Mouse (Mus musculus): Measurements from ENCODE around the gene Nsa2.

Gene Nsa2

DNA sequence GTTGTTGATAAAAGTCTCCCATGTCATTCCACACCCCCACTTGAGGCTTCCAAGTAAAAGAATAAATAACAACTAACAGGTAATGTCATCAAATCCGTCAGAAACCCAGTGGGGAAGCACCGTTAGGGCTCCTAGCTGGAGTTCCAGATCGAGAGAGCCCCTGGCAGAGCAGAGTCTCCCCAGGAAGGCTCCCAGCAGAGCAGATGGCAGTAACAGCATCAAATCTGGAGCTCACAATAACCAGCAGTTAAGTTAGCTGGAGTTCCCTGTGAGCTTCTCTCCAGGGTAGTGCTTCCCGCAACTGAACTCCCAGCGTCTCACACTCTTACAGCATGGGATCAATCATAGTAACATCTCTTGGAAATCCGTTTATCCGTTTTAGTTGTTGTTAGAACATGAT lies 32.7 kb downstream of the Nsa2 start:
- Histone ChIP-seq H3K4me3 (replicated peaks; ENCODE audit: low read length) (no peak overlapping the region), H3K27me3 (ENCODE audit: insufficient read depth, low read length) (no peaks in the 10 kb centered on the region)
- TF ChIP-seq POU5F1 (IDR thresholded peaks at IDR 0.05; ENCODE audit: borderline replicate concordance, low read length): no peak
- no peak for TF ChIP-seq CTCF (conservative IDR thresholded peaks at IDR 0.05; ENCODE audit: low read length)
- peak; percentile 59; the same call in 1 of the 2 replicates for TF ChIP-seq NANOG (IDR thresholded peaks at IDR 0.05; ENCODE audit: borderline replicate concordance, low read length)

DNA sequence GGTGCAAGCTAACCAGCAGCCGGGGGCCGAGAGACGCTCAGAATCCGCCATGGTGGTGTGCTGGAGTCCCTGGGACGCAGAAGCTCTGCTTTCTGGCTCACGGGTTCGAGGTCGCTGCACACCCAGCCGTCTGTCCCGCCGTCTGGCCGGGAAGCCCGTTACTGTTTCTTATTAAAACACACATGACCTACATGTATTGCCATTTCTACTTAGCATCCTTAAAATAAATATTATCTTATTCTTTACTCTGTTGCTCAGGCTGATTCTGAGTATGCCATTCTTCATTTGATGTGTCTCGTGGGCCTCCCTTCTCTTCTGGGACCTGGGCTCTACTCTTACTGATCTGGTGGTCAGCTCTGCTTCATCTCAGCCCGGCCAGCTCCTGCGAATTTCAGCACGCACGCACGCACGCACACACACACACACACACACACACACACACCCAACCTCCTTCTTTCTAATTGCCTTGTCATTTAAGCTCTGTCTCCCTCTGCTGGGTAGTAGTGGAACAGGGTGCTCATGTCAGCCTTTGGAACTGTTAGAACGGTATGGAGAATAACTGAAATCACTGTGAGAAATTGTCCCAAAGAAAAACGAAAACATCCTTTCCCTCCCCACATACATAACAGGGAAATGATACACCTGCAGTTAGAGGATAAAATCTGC lies 38.4 kb downstream of the Nsa2 start, which contains the start of gene Gm6169:
Gene Gm6169 (minus strand): TSS at position 51 of the 666 bp plus-strand sequence.
- peak; percentile 57 for TF ChIP-seq CTCF (conservative IDR thresholded peaks at IDR 0.05; ENCODE audit: low read length)
- no peak for TF ChIP-seq NANOG (IDR thresholded peaks at IDR 0.05; ENCODE audit: borderline replicate concordance, low read length)
- no peak within 1 kb of the TSS for H3K4me3 ChIP-seq (replicated peaks; ENCODE audit: low read length)

More for the DNA sequence above, 32.7 kb downstream of the Nsa2 start:
- Histone ChIP-seq H3K4me1 (replicated peaks; ENCODE audit: low read depth, low read length) (peaks cover 49% of the 10 kb centered on the region), H3K9me3 (ENCODE audit: low read length) (no peaks in the 10 kb centered on the region), H3K36me3 (ENCODE audit: insufficient read depth, low read length) (peaks cover 91% of the 10 kb centered on the region)

DNA sequence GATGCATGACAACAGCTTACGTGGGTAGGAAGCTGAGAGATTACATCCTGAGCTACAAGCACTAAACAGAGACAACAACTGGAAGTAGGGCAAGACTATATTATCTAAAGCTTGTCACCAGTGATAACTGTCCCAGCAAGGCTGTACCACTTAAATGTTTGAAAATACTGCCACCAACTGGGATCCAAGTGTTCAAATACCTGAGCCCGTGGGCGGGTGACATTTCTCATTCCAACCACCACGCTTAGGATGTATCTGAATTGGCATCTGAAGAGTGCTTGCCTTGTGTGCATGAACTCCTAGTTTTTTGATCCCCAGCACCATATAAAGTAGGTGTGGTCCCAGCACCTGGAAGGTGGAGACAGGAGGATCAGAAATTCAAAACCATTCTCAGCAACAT lies 42.0 kb downstream of the Nsa2 start:
- H3K4me1 ChIP-seq (replicated peaks; ENCODE audit: low read depth, low read length): peaks cover 75% of the 10 kb centered on the region
- peaks cover 84% of the 10 kb centered on the region for H3K36me3 ChIP-seq (ENCODE audit: insufficient read depth, low read length)
- H3K4me3 ChIP-seq (replicated peaks; ENCODE audit: low read length): no peak overlapping the region
- TF ChIP-seq POU5F1 (IDR thresholded peaks at IDR 0.05; ENCODE audit: borderline replicate concordance, low read length) (no peak), NANOG (IDR thresholded peaks at IDR 0.05; ENCODE audit: borderline replicate concordance, low read length) (no peak), CTCF (conservative IDR thresholded peaks at IDR 0.05; ENCODE audit: low read length) (no peak)
- H3K9me3 ChIP-seq (ENCODE audit: low read length): no peaks in the 10 kb centered on the region
- H3K27me3 ChIP-seq (ENCODE audit: insufficient read depth, low read length): no peaks in the 10 kb centered on the region

More for the DNA sequence above, 38.4 kb downstream of the Nsa2 start, which contains the start of gene Gm6169:
- Histone ChIP-seq H3K27me3 (ENCODE audit: insufficient read depth, low read length) (no peaks in the 10 kb centered on the region), H3K4me1 (replicated peaks; ENCODE audit: low read depth, low read length) (peaks cover 79% of the 10 kb centered on the region), H3K36me3 (ENCODE audit: insufficient read depth, low read length) (peaks cover 81% of the 10 kb centered on the region), H3K9me3 (ENCODE audit: low read length) (no peaks in the 10 kb centered on the region)

- no peaks in the 10 kb centered on the region for H3K9me3 ChIP-seq (ENCODE audit: low read length)
- no peaks in the 10 kb centered on the region for H3K27me3 ChIP-seq (ENCODE audit: insufficient read depth, low read length)
- peaks cover 76% of the 10 kb centered on the region for H3K4me1 ChIP-seq (replicated peaks; ENCODE audit: low read depth, low read length)
- peaks cover 58% of the 10 kb centered on the region for H3K36me3 ChIP-seq (ENCODE audit: insufficient read depth, low read length)
- no peak overlapping the region for H3K4me3 ChIP-seq (replicated peaks; ENCODE audit: low read length)
- TF ChIP-seq CTCF (conservative IDR thresholded peaks at IDR 0.05; ENCODE audit: low read length): no peak
- TF ChIP-seq POU5F1 (IDR thresholded peaks at IDR 0.05; ENCODE audit: borderline replicate concordance, low read length): no peak
- TF ChIP-seq NANOG (IDR thresholded peaks at IDR 0.05; ENCODE audit: borderline replicate concordance, low read length): no peak
Measured at GRCm38 (mm10) chr13:97088183-97088582, 49.6 kb downstream of the Nsa2 start.

- peaks cover 58% of the 10 kb centered on the region for H3K36me3 ChIP-seq (ENCODE audit: insufficient read depth, low read length)
- H3K27me3 ChIP-seq (ENCODE audit: insufficient read depth, low read length): no peaks in the 10 kb centered on the region
- TF ChIP-seq NANOG (IDR thresholded peaks at IDR 0.05; ENCODE audit: borderline replicate concordance, low read length) (no peak), CTCF (conservative IDR thresholded peaks at IDR 0.05; ENCODE audit: low read length) (no peak), POU5F1 (IDR thresholded peaks at IDR 0.05; ENCODE audit: borderline replicate concordance, low read length) (no peak)
- peaks cover 80% of the 10 kb centered on the region for H3K4me1 ChIP-seq (replicated peaks; ENCODE audit: low read depth, low read length)
- H3K9me3 ChIP-seq (ENCODE audit: low read length): no peaks in the 10 kb centered on the region
- H3K4me3 ChIP-seq (replicated peaks; ENCODE audit: low read length): peak overlapping the region; percentile 52
Measured at GRCm38 (mm10) chr13:97087421-97087820, 50.3 kb downstream of the Nsa2 start.

GRCm38 (mm10) chr13:97086316-97086715 lies 51.4 kb downstream of the Nsa2 start:
- H3K4me3 ChIP-seq (replicated peaks; ENCODE audit: low read length): 0 out of 2 replicates have a peak overlapping the region, but pooled peaks have one; percentile 0
- H3K9me3 ChIP-seq (ENCODE audit: low read length): no peaks in the 10 kb centered on the region
- peaks cover 58% of the 10 kb centered on the region for H3K36me3 ChIP-seq (ENCODE audit: insufficient read depth, low read length)
- no peak for TF ChIP-seq POU5F1 (IDR thresholded peaks at IDR 0.05; ENCODE audit: borderline replicate concordance, low read length)
- no peak for TF ChIP-seq NANOG (IDR thresholded peaks at IDR 0.05; ENCODE audit: borderline replicate concordance, low read length)
- no peak for TF ChIP-seq CTCF (conservative IDR thresholded peaks at IDR 0.05; ENCODE audit: low read length)
- peaks cover 80% of the 10 kb centered on the region for H3K4me1 ChIP-seq (replicated peaks; ENCODE audit: low read depth, low read length)
- H3K27me3 ChIP-seq (ENCODE audit: insufficient read depth, low read length): no peaks in the 10 kb centered on the region

DNA sequence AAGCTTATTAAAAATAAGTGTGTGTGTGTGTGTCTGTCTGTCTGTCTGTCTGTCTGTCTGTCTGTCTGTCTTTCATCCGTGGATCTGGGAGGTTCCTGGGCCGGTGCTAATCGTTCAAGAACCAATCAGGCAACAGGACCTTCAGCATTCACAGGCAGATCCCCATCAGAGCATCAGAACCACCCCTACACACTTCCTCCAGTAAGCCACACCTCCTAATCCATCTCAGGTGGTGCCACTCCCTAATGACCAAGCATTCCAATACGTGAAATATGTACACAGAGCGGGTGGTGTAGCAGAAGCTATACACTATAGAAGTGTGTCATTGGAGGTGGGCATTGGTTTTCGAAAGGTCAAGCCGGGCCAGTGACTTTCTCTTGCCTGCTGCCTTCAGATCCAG lies 55.3 kb downstream of the Nsa2 start:
- Histone ChIP-seq H3K9me3 (ENCODE audit: low read length) (no peaks in the 10 kb centered on the region), H3K4me3 (replicated peaks; ENCODE audit: low read length) (peak overlapping the region; percentile 21; the same call in 1 of the 2 replicates), H3K27me3 (ENCODE audit: insufficient read depth, low read length) (no peaks in the 10 kb centered on the region), H3K36me3 (ENCODE audit: insufficient read depth, low read length) (peaks cover 72% of the 10 kb centered on the region), H3K4me1 (replicated peaks; ENCODE audit: low read depth, low read length) (peaks cover 86% of the 10 kb centered on the region)
- TF ChIP-seq POU5F1 (IDR thresholded peaks at IDR 0.05; ENCODE audit: borderline replicate concordance, low read length): no peak
- TF ChIP-seq NANOG (IDR thresholded peaks at IDR 0.05; ENCODE audit: borderline replicate concordance, low read length): no peak
- TF ChIP-seq CTCF (conservative IDR thresholded peaks at IDR 0.05; ENCODE audit: low read length): no peak

GRCm38 (mm10) chr13:97080615-97081014 lies 57.1 kb downstream of the Nsa2 start:
- Histone ChIP-seq H3K27me3 (ENCODE audit: insufficient read depth, low read length) (no peaks in the 10 kb centered on the region), H3K36me3 (ENCODE audit: insufficient read depth, low read length) (peaks cover 70% of the 10 kb centered on the region)

More at GRCm38 (mm10) chr13:97080615-97081014, 57.1 kb downstream of the Nsa2 start:
- H3K4me3 ChIP-seq (replicated peaks; ENCODE audit: low read length): no peak overlapping the region
- no peaks in the 10 kb centered on the region for H3K9me3 ChIP-seq (ENCODE audit: low read length)
- peaks cover 91% of the 10 kb centered on the region for H3K4me1 ChIP-seq (replicated peaks; ENCODE audit: low read depth, low read length)
- TF ChIP-seq NANOG (IDR thresholded peaks at IDR 0.05; ENCODE audit: borderline replicate concordance, low read length) (no peak), POU5F1 (IDR thresholded peaks at IDR 0.05; ENCODE audit: borderline replicate concordance, low read length) (no peak), CTCF (conservative IDR thresholded peaks at IDR 0.05; ENCODE audit: low read length) (no peak)
